10 mouse cellular contexts compared by ENCODE assay signal in genomic region chr2:27405094-27405884, GRCm38 (mm10). TPM values are rescaled to one million over a fixed set of nuclear protein-coding genes. Genes with fewer than 3 reads are reported as not detected.
A peak's percentile ranks its signal among the peaks of the same experiment; 100 is the strongest.
DNase-seq lines count a peak whose midpoint lies in the region; ATAC-seq lines count a peak whose summit lies in the region.
"Had no signal": no experiment of that assay in that cellular context is flagged by ENCODE, and none has a peak within 500 bp of the region (broad histone marks: within the 10 kb centered on the region; RNA-seq: fewer than 3 reads in every experiment).

No protein-coding gene starts in this region.

- WGBS in liver, embryonic 13.5 days (ENCODE audit: insufficient replicate concordance): 54% methylated on average over 5 of the region's 5 CpGs
- 76% methylated on average over 5 of the region's 5 CpGs for WGBS in macrophage (ENCODE audit: missing documents)

- peaks cover 75% of the 10 kb centered on the region; the same call in 1 of the 2 replicates for H3K79me2 ChIP-seq in macrophage (ENCODE audit: inconsistent target)

- no peak overlapping the region for H3K4me3 ChIP-seq in liver, embryonic 13.5 days (replicated peaks)
- H3K4me3 ChIP-seq in brown adipose tissue, adult 24 weeks (ENCODE audit: insufficient read depth, low read depth, low read length): no peak overlapping the region
- H3K4me3 ChIP-seq in macrophage (ENCODE audit: inconsistent target): no peak overlapping the region
- H3K4me3 ChIP-seq: heart, embryonic 15.5 days had no signal

- H3K9ac ChIP-seq in liver, embryonic 13.5 days: no peak overlapping the region
- H3K9ac ChIP-seq: heart, embryonic 15.5 days had no signal

- H3K36me3 ChIP-seq in liver, embryonic 13.5 days: no peaks in the 10 kb centered on the region
- no peaks in the 10 kb centered on the region for H3K36me3 ChIP-seq in macrophage (ENCODE audit: inconsistent target)
- H3K36me3 ChIP-seq: heart, embryonic 15.5 days had no signal

- intact Hi-C loops in heart, postnatal 10 days (cut with DNase I): no loop called here

- H3K4me1 ChIP-seq in liver, embryonic 13.5 days (replicated peaks): peaks cover 62% of the 10 kb centered on the region
- peaks cover 28% of the 10 kb centered on the region for H3K4me1 ChIP-seq in brown adipose tissue, adult 24 weeks (ENCODE audit: control insufficient read depth, insufficient read depth, insufficient read length, low read length)

- no peaks in the 10 kb centered on the region for H3K27me3 ChIP-seq in liver, embryonic 13.5 days
- H3K27me3 ChIP-seq: heart, embryonic 15.5 days had no signal

- H3K27ac ChIP-seq in liver, embryonic 13.5 days: 0 out of 2 replicates have a peak overlapping the region, but pooled peaks have one; percentile 3
- 0 out of 2 replicates have a peak overlapping the region, but pooled peaks have one; percentile 23 for H3K27ac ChIP-seq in brown adipose tissue, adult 24 weeks (replicated peaks; ENCODE audit: low read depth, low read length)
- peak overlapping the region; percentile 15; the same call in 1 of the 2 replicates for H3K27ac ChIP-seq in macrophage
- H3K27ac ChIP-seq: heart, embryonic 15.5 days had no signal

- DNase-seq in heart, adult 11 months: peak; percentile 92
- DNase-seq in heart, postnatal 10 days: no peak
- no peak for DNase-seq in liver, embryonic 13.5 days
- DNase-seq in liver: no peak
- DNase-seq in ovary, adult 18-20 months (ENCODE audit: low spot score): no peak
- DNase-seq in embryo, embryonic 10 days (ENCODE audit: low spot score): no peak
- DNase-seq: cerebellum, adult 9-11 months had no signal

- no peaks in the 10 kb centered on the region for H3K9me3 ChIP-seq in liver, embryonic 13.5 days (replicated peaks)
- H3K9me3 ChIP-seq: heart, embryonic 15.5 days had no signal

- 0 out of 2 replicates have a peak, but pooled peaks have one; percentile 18 for ATAC-seq in liver, embryonic 13.5 days (ENCODE audit: low read depth)

- no peak overlapping the region for H3K4me2 ChIP-seq in liver, embryonic 13.5 days
- H3K4me2 ChIP-seq: heart, embryonic 15.5 days had no signal

RNA-seq across cellular contexts. Expression of gene Vav2, which starts 21.5 kb away (rescaled TPM):
- total RNA-seq in heart, postnatal 10 days (2021): 10 to 100 TPM; 13.1 to 14.4 TPM
- 3.2 and 4.2 TPM in 2 replicates for polyA plus RNA-seq in liver, embryonic 13.5 days (2015; fragmentation: Nextera tagmentation; extraction: Ambion mirVana)
- polyA plus RNA-seq in brown adipose tissue, adult 24 weeks (2012; ENCODE audit: insufficient read depth, insufficient read length, missing spikeins): 6.6 and 8.0 TPM in 2 replicates
- total RNA-seq in macrophage (2018; cell fraction: chromatin; rRNA removed): 100 to 1,000 TPM in 16 of 26 experiments, 10 to 100 TPM in 10; 23.1 to 149 (median 116) TPM
- total RNA-seq in macrophage (2018; cell fraction: cytosol; rRNA removed): 10 to 100 TPM; 20.9 to 53.1 (median 35.9) TPM
- total RNA-seq in macrophage (2018; cell fraction: nucleus; rRNA removed): 100 to 1,000 TPM in 1 of 26 experiments, 10 to 100 TPM in 25; 20.9 to 101 (median 75.0) TPM
- 18.3 to 31.2 TPM (median 24.0 TPM) in 3 replicates for polyA plus RNA-seq in macrophage (2018)

RNA-seq across cellular contexts. Expression of gene Brd3os, which starts 36.8 kb away (rescaled TPM):
- 1 to 10 TPM; 1.1 to 2.1 TPM for total RNA-seq in heart, postnatal 10 days (2021)
- polyA plus RNA-seq in liver, embryonic 13.5 days (2015; fragmentation: Nextera tagmentation; extraction: Ambion mirVana): 0.48 and 0.60 TPM in 2 replicates
- polyA plus RNA-seq in brown adipose tissue, adult 24 weeks (2012; ENCODE audit: insufficient read depth, insufficient read length, missing spikeins): 0.79 TPM in 1 of 2 replicates, not detected in the other
- 1 to 10 TPM in 4 of 26 experiments, under 1 TPM in 6, not detected in 16; 0.37 to 2.0 (median 0.86) TPM for total RNA-seq in macrophage (2018; cell fraction: chromatin; rRNA removed)
- total RNA-seq in macrophage (2018; cell fraction: cytosol; rRNA removed): 1 to 10 TPM in 10 of 26 experiments, under 1 TPM in 16; 0.29 to 1.6 (median 0.92) TPM
- total RNA-seq in macrophage (2018; cell fraction: nucleus; rRNA removed): 1 to 10 TPM in 5 of 26 experiments, under 1 TPM in 14, not detected in 7; 0.29 to 2.3 (median 0.63) TPM
- polyA plus RNA-seq in macrophage (2018): 0.59 to 1.1 TPM (median 0.90 TPM) in 3 replicates
